Mouse (Mus musculus) megakaryocyte-erythroid progenitor cell, adult 5-6 weeks (primary cell): Measurements from ENCODE around the gene Map3k6. TPM values are rescaled to one million over a fixed set of nuclear protein-coding genes. Genes with fewer than 3 reads are reported as not detected.

Experiments
- ATAC-seq: replicated peaks from 2 replicates; pipeline ENCODE4 v1.8.0; 2016; ENCODE audit warnings: mild to moderate bottlenecking, inconsistent platforms; ENCODE audit not compliant: severe bottlenecking, poor library complexity, low FRiP score, low TSS enrichment
- total RNA-seq, 2 experiments: library from RNA; stranded (forward) in 1 of 2; stranded (reverse) in 1 of 2; fragments of 200-1000, 215-1000 nt in 1 of 2; fragments of >200 nt in 1 of 2; fragmentation: Nextera tagmentation in 1 of 2; gene quantifications; 2 replicates each; pipeline ENCODE4 v1.2.3; 2014 to 2017

Map3k6 gene
- 10.6 and 15.9 TPM in 2 replicates for total RNA-seq (2014; fragmentation: Nextera tagmentation)
- total RNA-seq (2017): 6.9 and 7.0 TPM in 2 replicates

DNA sequence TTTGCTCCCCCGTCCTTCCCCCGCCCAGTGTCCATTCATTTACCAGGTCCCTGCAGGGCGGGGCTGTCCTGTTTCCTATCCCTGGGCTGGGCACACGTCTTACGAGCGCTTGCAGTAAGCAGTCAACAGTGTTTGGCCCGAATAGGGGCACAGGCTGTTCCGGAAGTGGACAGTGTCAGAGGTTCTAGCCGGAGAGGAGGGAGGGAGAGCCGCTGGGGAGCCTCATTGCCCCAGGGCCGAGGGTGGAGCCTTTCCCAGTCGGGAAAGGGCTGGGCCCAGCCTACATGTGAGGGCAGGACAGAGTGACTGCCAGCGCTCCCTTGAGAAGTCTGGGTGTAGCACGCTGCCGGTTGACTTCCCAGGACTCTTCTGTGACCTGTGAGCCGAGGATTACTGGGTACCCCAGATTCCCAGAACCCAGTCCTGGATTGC, at the start of gene Map3k6:
Gene Map3k6, plus strand, starts transcription at position 329 of the 432 bp plus-strand sequence.
- ATAC-seq: peak; percentile 32

DNA sequence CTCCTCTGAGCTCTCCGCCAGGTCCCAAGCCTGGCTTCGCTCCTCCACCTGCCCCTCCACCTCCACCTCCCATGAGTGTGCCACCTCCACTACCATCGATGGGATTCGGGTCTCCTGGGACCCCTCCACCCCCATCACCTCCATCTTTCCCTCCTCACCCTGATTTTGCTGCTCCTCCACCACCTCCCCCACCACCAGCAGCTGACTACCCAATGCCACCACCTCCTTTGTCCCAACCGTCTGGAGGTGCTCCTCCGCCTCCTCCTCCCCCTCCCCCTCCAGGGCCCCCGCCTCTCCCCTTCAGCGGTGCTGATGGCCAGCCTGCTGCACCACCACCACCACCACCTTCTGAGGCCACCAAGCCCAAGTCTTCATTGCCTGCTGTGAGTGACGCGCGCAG, 46.1 kb upstream of the Map3k6 start:
- no peak for ATAC-seq

DNA sequence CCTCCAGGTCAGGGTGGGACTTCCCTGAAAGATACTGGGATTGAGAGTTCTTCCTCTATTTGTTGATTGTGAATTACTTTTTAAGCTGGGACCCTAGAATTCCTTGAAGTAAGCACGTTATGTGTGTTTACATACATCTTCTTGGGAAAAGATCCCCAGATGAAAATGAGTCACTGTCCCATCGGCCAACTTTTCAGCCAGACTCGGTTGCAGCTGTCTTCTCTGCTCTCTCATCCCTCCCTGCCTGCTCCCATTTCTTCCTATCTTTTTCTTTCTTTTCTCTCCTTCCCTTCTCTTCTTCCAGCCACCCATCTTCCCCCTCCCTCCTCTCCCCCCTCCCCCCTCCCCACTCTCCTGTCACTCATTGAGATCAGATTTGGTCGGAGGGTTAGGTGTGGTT, 45.6 kb upstream of the Map3k6 start:
- no peak for ATAC-seq

GRCm38 (mm10) chr4:133196136-133196535, 44.5 kb upstream of the Map3k6 start:
- no peak for ATAC-seq

DNA sequence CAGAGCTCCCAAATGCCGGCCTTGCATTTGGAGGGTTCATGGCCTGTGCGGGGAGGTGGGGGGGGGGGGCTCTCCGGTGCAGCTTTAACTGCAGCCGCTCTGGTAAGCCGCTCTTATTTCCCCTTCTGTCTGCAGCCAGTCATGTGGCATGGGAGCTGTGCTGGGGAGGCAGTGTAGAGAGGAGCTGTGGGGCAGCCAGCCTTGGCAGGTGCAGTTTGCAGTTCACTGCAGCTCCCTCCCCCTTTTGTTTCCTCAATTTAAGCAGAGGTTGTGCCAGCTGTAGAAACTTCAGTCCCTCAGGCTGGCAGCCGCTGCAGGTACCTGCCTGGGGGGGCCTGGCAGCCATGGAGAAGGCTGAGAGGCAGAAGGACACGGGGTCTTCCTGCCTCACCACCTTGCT, 43.8 kb upstream of the Map3k6 start:
- no peak for ATAC-seq

DNA sequence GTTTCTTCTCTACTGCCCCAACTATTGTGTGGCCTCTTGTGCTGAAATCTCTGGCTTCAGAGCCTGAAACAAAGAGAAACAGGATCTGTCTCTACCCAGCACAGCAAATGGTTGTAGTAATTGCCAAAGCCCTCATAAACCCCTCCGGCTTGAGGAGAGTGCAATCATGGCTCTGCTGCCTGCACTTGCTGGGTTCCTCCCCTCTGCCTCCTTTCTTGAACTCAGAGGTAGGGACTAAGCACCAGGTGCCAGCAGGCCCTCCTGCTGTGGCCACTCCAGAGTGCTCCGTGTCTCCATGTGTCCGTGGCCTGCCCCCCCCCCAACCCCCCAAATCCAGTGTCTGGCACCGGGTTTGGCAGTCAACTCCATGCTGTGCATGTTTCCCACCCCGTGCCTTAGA, 43.3 kb upstream of the Map3k6 start:
- no peak for ATAC-seq

DNA sequence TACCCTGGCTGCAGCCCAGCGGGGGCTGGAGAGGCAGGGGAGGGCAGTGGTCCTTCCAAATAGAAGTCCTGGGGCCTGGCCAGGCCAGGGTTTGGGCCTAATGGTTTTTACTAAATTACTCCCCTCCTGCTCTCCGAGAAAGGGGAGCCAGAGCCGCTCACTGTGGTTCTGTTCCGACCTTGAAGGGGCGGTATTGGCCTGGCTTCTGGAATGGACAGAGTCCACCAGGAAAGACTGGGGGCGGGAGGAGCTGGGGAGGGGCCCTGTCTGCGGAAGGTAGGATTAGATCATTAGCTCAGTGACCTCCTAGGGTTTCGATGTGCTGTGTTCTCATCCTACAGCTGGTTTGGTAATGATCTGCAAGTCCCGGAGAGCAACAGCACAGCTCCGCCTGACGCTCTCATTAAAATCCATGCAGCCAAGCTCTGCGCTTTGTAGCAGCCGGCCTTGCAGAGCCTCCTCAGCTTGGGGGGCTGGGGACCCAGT, 42.8 kb upstream of the Map3k6 start:
- ATAC-seq: no peak

DNA sequence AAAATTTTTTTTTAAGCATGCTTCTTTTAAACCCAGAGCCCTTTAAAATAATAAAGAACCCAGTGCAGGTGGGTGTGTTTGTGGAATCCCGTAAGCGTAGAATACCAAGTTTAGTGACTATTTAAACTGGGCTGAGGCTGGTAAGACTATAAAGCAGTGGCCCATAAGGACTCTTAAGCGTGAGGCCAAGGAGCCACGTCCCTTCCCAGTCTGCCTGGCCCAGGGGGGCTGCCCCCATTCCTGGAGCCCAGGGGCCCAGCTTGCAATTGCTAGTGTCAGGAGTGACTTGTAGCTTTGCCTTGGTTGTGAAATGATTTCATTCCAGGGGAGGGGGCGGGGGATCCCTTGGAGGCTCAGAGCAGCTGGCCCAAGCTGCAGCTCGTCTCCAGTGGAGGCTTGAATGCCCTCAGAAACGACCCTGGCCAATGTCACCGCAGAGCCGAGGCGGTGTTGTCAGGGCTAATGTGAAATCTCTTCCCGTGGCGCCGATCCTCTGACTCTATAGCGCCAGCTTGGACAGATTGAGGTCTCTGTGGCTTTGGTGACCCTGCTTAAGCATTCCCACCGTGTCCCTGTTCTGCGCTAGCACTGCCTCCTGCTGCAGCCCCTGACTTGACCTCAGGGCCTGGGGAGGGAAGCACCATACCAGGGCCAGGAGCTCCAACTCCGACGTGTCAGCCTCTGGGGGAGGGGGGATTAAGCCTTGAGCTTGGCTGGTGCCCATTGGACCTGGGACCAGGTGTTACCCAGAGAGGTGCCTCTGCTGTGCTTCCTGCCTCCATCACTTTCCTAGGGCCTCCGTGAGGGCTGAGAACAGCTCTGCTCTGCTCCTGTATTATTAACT, 42.1 kb upstream of the Map3k6 start:
- ATAC-seq: no peak

DNA sequence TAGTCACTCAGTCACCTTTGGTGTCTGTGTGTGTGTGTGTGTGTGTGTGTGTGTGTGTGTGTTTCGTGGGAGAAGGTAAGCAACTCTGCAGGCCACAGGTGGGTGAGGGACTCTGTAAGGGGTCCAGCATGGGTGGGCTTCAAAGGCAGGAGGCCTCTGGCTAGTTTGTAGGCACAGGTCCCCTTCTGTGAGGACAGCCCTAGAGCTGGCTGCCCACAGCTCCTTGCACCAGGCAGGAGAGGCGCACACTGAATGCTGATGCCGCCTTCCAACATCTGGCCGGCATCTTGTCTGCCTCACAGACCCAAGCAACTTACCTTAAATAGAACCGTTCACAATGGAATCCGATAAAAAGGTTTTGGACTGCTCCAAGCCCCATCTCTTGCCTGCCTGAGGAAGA, 40.9 kb upstream of the Map3k6 start:
- no peak for ATAC-seq

DNA sequence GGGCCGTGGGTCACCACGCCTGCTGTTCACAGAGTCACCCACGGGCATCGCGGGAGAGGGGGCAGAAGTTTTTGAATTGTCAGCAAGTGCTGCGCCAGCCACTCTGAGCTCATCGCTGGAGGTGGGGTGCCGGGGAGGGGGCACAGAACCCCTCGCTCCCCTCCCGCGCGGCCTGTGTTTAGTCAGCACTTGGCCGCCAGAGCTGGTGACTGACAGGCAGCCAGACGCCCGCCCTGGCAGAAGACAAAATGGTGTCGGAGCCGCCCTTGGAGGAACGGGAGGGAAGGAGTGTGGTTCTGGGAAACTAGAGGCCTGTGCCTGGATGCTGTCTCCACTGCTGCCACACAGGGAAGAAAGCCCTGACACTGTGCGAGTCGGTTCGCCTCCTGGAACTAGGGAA, 40.3 kb upstream of the Map3k6 start:
- ATAC-seq: no peak

- peak; percentile 50; the same call in 1 of the 2 replicates for ATAC-seq
Observed at GRCm38 (mm10) chr4:133201006-133201771, 39.4 kb upstream of the Map3k6 start.

DNA sequence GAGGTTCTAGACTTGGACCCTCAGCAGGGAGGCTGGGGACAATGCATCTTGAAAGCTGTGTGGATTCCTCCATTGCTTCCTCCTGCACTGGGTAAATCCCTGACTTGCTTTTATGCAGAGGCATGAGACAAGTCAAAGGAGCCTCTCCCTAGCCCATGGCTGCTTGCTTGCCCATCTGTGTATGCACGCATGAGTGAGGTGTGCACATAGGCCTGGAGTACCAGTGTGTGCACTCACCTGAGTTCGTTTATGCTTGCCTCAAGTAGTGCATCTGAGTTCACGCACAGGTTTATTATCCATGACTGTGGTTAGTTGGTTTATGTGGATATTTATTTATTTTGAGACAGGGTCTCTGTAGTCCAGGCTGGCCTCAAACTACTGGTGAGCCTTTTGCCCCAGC, 38.4 kb upstream of the Map3k6 start:
- ATAC-seq: no peak

- no peak for ATAC-seq
Observed at GRCm38 (mm10) chr4:133203591-133203990, 37.0 kb upstream of the Map3k6 start.

- no peak for ATAC-seq
Observed at GRCm38 (mm10) chr4:133204379-133204778, 36.2 kb upstream of the Map3k6 start.

DNA sequence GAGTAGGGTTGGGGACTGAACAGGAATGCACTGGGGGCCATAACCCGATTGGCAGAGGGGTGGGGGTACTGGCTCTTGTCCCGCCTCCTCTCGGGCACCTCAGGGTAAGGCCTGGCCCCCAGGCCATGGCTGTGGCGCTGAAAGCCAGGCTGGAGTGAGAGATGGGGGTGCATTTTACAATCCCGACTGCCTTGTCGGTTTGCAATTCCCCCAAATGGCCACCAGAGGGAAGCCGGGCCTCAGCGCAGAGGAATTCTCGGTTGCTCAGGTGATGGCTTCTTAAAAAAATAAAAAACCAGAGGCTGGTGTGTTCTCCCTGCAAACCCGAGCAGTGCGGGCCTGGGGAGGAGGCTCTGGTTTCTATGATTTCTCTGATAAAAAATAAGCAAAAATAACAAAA, 31.3 kb upstream of the Map3k6 start:
- peak; percentile 46 for ATAC-seq

DNA sequence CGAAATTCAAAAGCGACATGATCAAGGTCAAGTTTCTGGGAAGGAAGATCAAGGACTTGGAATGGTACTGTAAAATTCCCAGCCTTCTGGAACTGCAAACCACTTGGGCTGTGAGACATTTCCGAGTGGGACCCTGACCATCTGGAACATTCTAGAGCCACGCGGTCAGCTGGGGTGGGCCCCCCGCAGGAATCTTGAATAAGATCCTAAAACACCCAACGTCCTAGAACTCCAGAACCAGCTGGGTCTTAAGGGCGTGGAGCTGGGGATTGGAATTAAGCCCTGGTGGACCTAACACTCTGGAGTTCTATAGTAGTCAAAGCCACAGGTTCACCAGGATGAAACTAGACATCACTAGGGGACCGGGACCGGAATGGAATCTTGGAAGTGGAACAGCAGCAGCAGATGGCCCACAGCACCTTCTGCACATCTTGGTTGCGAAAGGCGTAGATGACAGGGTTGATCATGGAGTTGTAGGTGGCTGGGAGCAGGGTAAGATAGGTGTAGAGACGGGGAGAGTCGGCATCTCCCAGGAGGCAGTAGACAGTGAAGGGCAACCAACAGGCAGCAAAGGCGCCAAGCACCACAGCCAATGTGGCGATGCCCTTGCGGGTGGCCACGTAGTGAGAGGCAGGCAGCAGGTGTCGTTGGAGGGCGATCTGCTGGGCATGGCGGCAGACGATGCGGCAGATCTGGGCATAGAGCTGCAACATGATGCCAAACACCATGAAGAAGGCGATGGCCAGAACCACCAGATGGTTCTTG, 30.4 kb upstream of the Map3k6 start:
- no peak for ATAC-seq

GRCm38 (mm10) chr4:133210788-133211390, 29.7 kb upstream of the Map3k6 start:
- no peak for ATAC-seq

- ATAC-seq: no peak; the same call in 1 of the 2 replicates
Observed at GRCm38 (mm10) chr4:133211751-133212561, 28.7 kb upstream of the Map3k6 start, which contains the start of the genes Cd164l2 and Gpr3. TSS of gene Cd164l2 (plus strand) at chr4:133212131. TSS of gene Gpr3 (minus strand) at chr4:133212536.
